In genomic region chr10:117556851-117557542, GRCm38 (mm10) we compare ENCODE assay signal across 22 mouse cellular contexts.
DNase-seq lines count a peak whose midpoint lies in the region; ATAC-seq and TF ChIP-seq lines count a peak whose summit lies in the region.
"Had no signal": no experiment of that assay in that cellular context is flagged by ENCODE, and none has a peak within 500 bp of the region (broad histone marks: within the 10 kb centered on the region; RNA-seq: fewer than 3 reads in every experiment).

No protein-coding gene starts in this region.

- H3K36me3 ChIP-seq in lung, embryonic 15.5 days, result no peaks in the 10 kb centered on the region
- no peaks in the 10 kb centered on the region for H3K36me3 ChIP-seq in CH12.LX (replicated peaks in 1 of 2; ENCODE audit: control insufficient read depth in 1 of 2, insufficient read depth in 1 of 2, low read length in 1 of 2)
- no peaks in the 10 kb centered on the region for H3K36me3 ChIP-seq in splenic B cell, adult 2 months (ENCODE audit: control insufficient read depth, insufficient read depth, low read length, poor library complexity, severe bottlenecking)
- H3K36me3 ChIP-seq: embryonic facial prominence, embryonic 12.5 days; forebrain, embryonic 15.5 days; heart, embryonic 10.5 days; hindbrain, embryonic 12.5 days had no signal

- in situ Hi-C loops in CH12.LX (cut with MboI; ENCODE audit: low pct_ligation_motif_present, low pct_unique_long_range_greater_than_20kb, low sequenced_read_pairs), result no loop called here

- no peaks in the 10 kb centered on the region for H3K79me2 ChIP-seq in CH12.LX (replicated peaks; ENCODE audit: control insufficient read depth, extremely low read depth, insufficient read depth, poor library complexity, severe bottlenecking)

- no peak for TF ChIP-seq EP300 in CH12.LX (IDR thresholded peaks at IDR 0.05; ENCODE audit: low read length)

- DNase-seq in lung, postnatal 4 days, result no peak
- no peak for DNase-seq in CH12.LX (ENCODE audit: extremely low read depth)
- DNase-seq in splenic B cell, adult 2 months (ENCODE audit: low read depth, low spot score), result peak; percentile 36
- DNase-seq in left cerebral cortex, postnatal 36 days (ENCODE audit: low spot score in 2 of 2), result no peak
- DNase-seq: adrenal gland, adult 2 months; adrenal gland, postnatal 25 days; cerebellum, adult 8-10 months; cerebellum, postnatal 25 days; gastrocnemius, postnatal 36 days; heart, adult 18-20 months; heart, postnatal 10 days; heart, postnatal 4 days had no signal

- peak overlapping the region; percentile 15; the same call in 1 of the 2 replicates for H3K4me2 ChIP-seq in lung, embryonic 15.5 days
- peak overlapping the region; percentile 74 for H3K4me2 ChIP-seq in CH12.LX (ENCODE audit: insufficient read depth, low read depth, poor library complexity, severe bottlenecking)
- H3K4me2 ChIP-seq: embryonic facial prominence, embryonic 12.5 days; forebrain, embryonic 15.5 days; hindbrain, embryonic 12.5 days had no signal

- H3K9me3 ChIP-seq in lung, embryonic 15.5 days, result no peaks in the 10 kb centered on the region
- no peaks in the 10 kb centered on the region for H3K9me3 ChIP-seq in CH12.LX (replicated peaks; ENCODE audit: low read length)
- H3K9me3 ChIP-seq: embryonic facial prominence, embryonic 12.5 days; forebrain, embryonic 15.5 days; heart, embryonic 10.5 days; hindbrain, embryonic 12.5 days had no signal

- no peaks in the 10 kb centered on the region for H3K27me3 ChIP-seq in lung, embryonic 15.5 days
- H3K27me3 ChIP-seq in CH12.LX (replicated peaks), result peaks cover 29% of the 10 kb centered on the region
- no peaks in the 10 kb centered on the region for H3K27me3 ChIP-seq in splenic B cell, adult 2 months (ENCODE audit: control insufficient read depth, insufficient read depth, low read length, poor library complexity, severe bottlenecking)
- H3K27me3 ChIP-seq: embryonic facial prominence, embryonic 12.5 days; forebrain, embryonic 15.5 days; hindbrain, embryonic 12.5 days; Patski had no signal

- 65% methylated on average over 14 of the region's 14 CpGs for WGBS in lung, embryonic 15.5 days

- dilution Hi-C loops in CH12.LX (cut with MboI; ENCODE audit: extremely low pct_ligation_motif_present, extremely low pct_unique_long_range_greater_than_20kb, low sequenced_read_pairs), result no loop called here

- no peak for TF ChIP-seq POLR2A in CH12.LX (IDR thresholded peaks at IDR 0.05; ENCODE audit: low read depth, low read length)

- H3K4me1 ChIP-seq in lung, embryonic 15.5 days, result 0 out of 2 replicates have a peak, but pooled peaks cover 7% of the 10 kb centered on the region
- peaks cover 2 to 25% of the 10 kb centered on the region in 2 experiments; a peak in 3 of 4 replicates for H3K4me1 ChIP-seq in CH12.LX (ENCODE audit: control insufficient read depth in 1 of 2, insufficient read depth in 2 of 2)

- H3K27ac ChIP-seq in lung, embryonic 15.5 days, result no peak overlapping the region
- no peak overlapping the region for H3K27ac ChIP-seq in CH12.LX (ENCODE audit: insufficient read depth, low read depth)
- H3K27ac ChIP-seq: embryonic facial prominence, embryonic 12.5 days; forebrain, embryonic 15.5 days; heart, embryonic 10.5 days; hindbrain, embryonic 12.5 days had no signal

- no peak overlapping the region for H3K9ac ChIP-seq in lung, embryonic 15.5 days
- H3K9ac ChIP-seq in CH12.LX (ENCODE audit: insufficient read depth, low read depth), result no peak overlapping the region
- H3K9ac ChIP-seq: embryonic facial prominence, embryonic 12.5 days; forebrain, embryonic 15.5 days; hindbrain, embryonic 12.5 days had no signal

- TF ChIP-seq RAD21 in CH12.LX (IDR thresholded peaks at IDR 0.05; ENCODE audit: low read depth, low read length), result no peak

- intact Hi-C loops in left cerebral cortex, postnatal 36 days (cut with DNase I), result no loop called here

- TF ChIP-seq CTCF in CH12.LX (conservative IDR thresholded peaks at IDR 0.05 in 1 of 2, IDR thresholded peaks at IDR 0.05 in 1 of 2; ENCODE audit: low read depth in 2 of 2, low read length in 2 of 2), result no peak

- no peak for ATAC-seq in lung, embryonic 15.5 days (ENCODE audit: borderline replicate concordance, extremely low read depth, low FRiP score, low TSS enrichment)
- no peak for ATAC-seq in inflammation-experienced regulatory T-cells, adult 6 months
- ATAC-seq in megakaryocyte, adult 5-6 weeks (ENCODE audit: poor library complexity, severe bottlenecking), result no peak
- ATAC-seq: activated CD4-positive, CD25-positive, alpha-beta regulatory T cell, adult 4 months; forebrain, embryonic 15.5 days; hindbrain, embryonic 16.5 days; Patski had no signal

- H3K4me3 ChIP-seq in lung, embryonic 15.5 days, result no peak overlapping the region
- no peak overlapping the region for H3K4me3 ChIP-seq in CH12.LX (replicated peaks in 1 of 3; ENCODE audit: low read depth in 2 of 3, low read length in 2 of 3, poor library complexity in 1 of 3)
- H3K4me3 ChIP-seq: embryonic facial prominence, embryonic 12.5 days; forebrain, embryonic 15.5 days; heart, embryonic 10.5 days; hindbrain, embryonic 12.5 days had no signal

TF ChIP-seq in CH12.LX, 34 proteins besides CTCF, POLR2A, EP300 and RAD21:
- TF ChIP-seq SIN3A (IDR thresholded peaks at IDR 0.05; ENCODE audit: low read length) (no peak), PAX5 (IDR thresholded peaks at IDR 0.05; ENCODE audit: low read length) (no peak)
TF ChIP-seq in CH12.LX: peak in this region for 0.
